Mouse (Mus musculus) embryonic facial prominence, embryonic 14.5 days (tissue): ENCODE results near the gene Olig2. TPM values are rescaled to one million over a fixed set of nuclear protein-coding genes. Genes with fewer than 3 reads are reported as not detected.

Experiments
- ATAC-seq: fragments of 200-750 bp; cut with Nextera tagmentation; 2 replicates; pipeline ENCODE4 v1.8.0; 2017; ENCODE audit warnings: low read depth, moderate number of reproducible peaks, moderate TSS enrichment
- DNase-seq: peaks from one replicate; pipeline ENCODE4 v3.0.0-alpha.2; 2015; ENCODE audit warnings: low spot score
- H3K27ac ChIP-seq: fragments of 300-500 bp; sonication (generic); replicated peaks from 2 replicates; pipeline ENCODE4 v1.5.1; 2014; ENCODE audit warnings: low read depth, mild to moderate bottlenecking, low read length, moderate library complexity
- H3K27me3 ChIP-seq: fragments of 300-500 bp; sonication (generic); replicated peaks from 2 replicates; pipeline ENCODE4 v1.6.1; 2014; ENCODE audit warnings: low read length; ENCODE audit not compliant: control insufficient read depth, insufficient read depth
- H3K36me3 ChIP-seq: fragments of 300-500 bp; sonication (generic); 2 replicates; pipeline ENCODE4 v1.6.1; 2014; ENCODE audit warnings: low read length, mixed read lengths; ENCODE audit not compliant: control insufficient read depth, insufficient read depth
- H3K4me1 ChIP-seq: fragments of 300-500 bp; sonication (generic); 2 replicates; pipeline ENCODE4 v1.6.1; 2014; ENCODE audit warnings: antibody characterized with exemption, low read length; ENCODE audit not compliant: control insufficient read depth, insufficient read depth
- H3K4me2 ChIP-seq: fragments of 300-500 bp; sonication (generic); 2 replicates; pipeline ENCODE4 v1.6.1; 2014; ENCODE audit warnings: low read depth, mild to moderate bottlenecking, low read length, moderate library complexity, mixed read lengths
- H3K4me3 ChIP-seq: fragments of 300-500 bp; sonication (generic); 2 replicates; pipeline ENCODE4 v1.5.1; 2014; ENCODE audit warnings: low read depth, mild to moderate bottlenecking, low read length
- H3K9ac ChIP-seq: fragments of 300-500 bp; sonication (generic); 2 replicates; pipeline ENCODE4 v1.6.1; 2014; ENCODE audit warnings: low read depth, mild to moderate bottlenecking, low read length, moderate library complexity, mixed read lengths
- H3K9me3 ChIP-seq: fragments of 300-500 bp; sonication (generic); 2 replicates; pipeline ENCODE4 v1.6.1; 2016; ENCODE audit warnings: low read length; ENCODE audit not compliant: control insufficient read depth
- WGBS: fragments of 180-500 bp; shearing (Covaris S2); extraction: QIAGEN DNeasy Blood & Tissue Kit; methylation state at CpG from one replicate; pipeline ENCODE4 v1.1.7; 2014; 5-methylcytosine and 5-hydroxymethylcytosine counted together
- polyA plus RNA-seq: library from polyadenylated mRNA; unstranded; fragments of >200 nt; fragmentation: Nextera tagmentation; extraction: Ambion mirVana; gene quantifications from 2 replicates; pipeline ENCODE4 v1.2.1, GENCODE M21; 2014

The Olig2 gene
- polyA plus RNA-seq, 1 experiment from 2014 or later, result 1.1 TPM

- H3K27ac ChIP-seq, result no peak overlapping the region
- no peaks in the 10 kb centered on the region for H3K36me3 ChIP-seq
- H3K9ac ChIP-seq, result no peak overlapping the region
- H3K4me2 ChIP-seq, result peak overlapping the region; percentile 77
- H3K27me3 ChIP-seq, result peaks cover 95% of the 10 kb centered on the region
- DNase-seq (no peak), ATAC-seq (no peak)
- WGBS, result 2% methylated on average over 28 of the region's 29 CpGs
- peak overlapping the region; percentile 43 for H3K4me3 ChIP-seq
- H3K4me1 ChIP-seq, result peaks cover 7% of the 10 kb centered on the region; the same call in 1 of the 2 replicates
- no peaks in the 10 kb centered on the region for H3K9me3 ChIP-seq
Measured at GRCm38 (mm10) chr16:91270982-91271549, 45.8 kb downstream of the Olig2 start.

GRCm38 (mm10) chr16:91271634-91272033 lies 46.4 kb downstream of the Olig2 start:
- no peak overlapping the region for H3K9ac ChIP-seq
- ATAC-seq (no peak), DNase-seq (no peak)
- H3K27ac ChIP-seq, result no peak overlapping the region
- H3K27me3 ChIP-seq, result peaks cover 92% of the 10 kb centered on the region
- H3K9me3 ChIP-seq, result no peaks in the 10 kb centered on the region
- H3K4me3 ChIP-seq, result no peak overlapping the region
- H3K36me3 ChIP-seq, result no peaks in the 10 kb centered on the region
- 2% methylated on average over 20 of the region's 20 CpGs for WGBS
- H3K4me2 ChIP-seq, result no peak overlapping the region
- peaks cover 7% of the 10 kb centered on the region; the same call in 1 of the 2 replicates for H3K4me1 ChIP-seq

Other genes with a start within 250 kb of the Olig2 start
- 15.6 and 15.8 TPM in 2 replicates for gene Synj1, start 214.1 kb upstream of the Olig2 start, polyA plus RNA-seq
- 51.8 and 58.2 TPM in 2 replicates for gene Paxbp1, start 180.9 kb upstream of the Olig2 start, polyA plus RNA-seq
- 0.49 and 0.72 TPM in 2 replicates for gene 4932438H23Rik, start 130.3 kb upstream of the Olig2 start, polyA plus RNA-seq
- 4.1 and 4.2 TPM in 2 replicates for gene Olig1, start 44.3 kb downstream of the Olig2 start, polyA plus RNA-seq
- 62.7 and 67.7 TPM in 2 replicates for gene Ifnar2, start 147.3 kb downstream of the Olig2 start, polyA plus RNA-seq
- not detected in 2 replicates for gene Gm21970, start 166.3 kb downstream of the Olig2 start, polyA plus RNA-seq
- 32.6 and 33.2 TPM in 2 replicates for gene Il10rb, start 180.7 kb downstream of the Olig2 start, polyA plus RNA-seq